Mouse (Mus musculus) spleen, adult 2 months (tissue): Measurements from ENCODE around the gene Steap4.

Experiments used
- CTCF ChIP-seq: fragments of 200-500 bp; IDR thresholded peaks from 2 replicates; pipeline ENCODE4 v1.5.1; 2011; ENCODE audit warnings: mild to moderate bottlenecking, inconsistent platforms; ENCODE audit not compliant: insufficient read depth, insufficient read length, insufficient replicate concordance; ENCODE audit errors: extremely low read depth
- POLR2A ChIP-seq: fragments of 200-500 bp; IDR thresholded peaks from 2 replicates; pipeline ENCODE4 v1.6.1; 2011; ENCODE audit warnings: low read depth, low read length, inconsistent platforms

GRCm38 (mm10) chr5:7961113-7961512 is 856 bp downstream of the Steap4 start:
- TF ChIP-seq CTCF: no peak
- no peak for TF ChIP-seq POLR2A
